Mouse (Mus musculus): Measurements from ENCODE around the gene Zfp335. TPM values are rescaled to one million over a fixed set of nuclear protein-coding genes. Genes with fewer than 3 reads are reported as not detected.

Zfp335 gene
- polyA plus RNA-seq, 1 experiment from 2014 or later = 8.0 TPM

GRCm38 (mm10) chr2:164938146-164939091, 26.9 kb upstream of the Zfp335 start:
- 2% methylated on average over 39 of the region's 39 CpGs for WGBS
- Histone ChIP-seq H3K4me1 (ENCODE audit: control insufficient read depth, insufficient read depth, low read length) (peaks cover 6% of the 10 kb centered on the region), H3K4me2 (ENCODE audit: low read depth, low read length) (peak overlapping the region; percentile 45), H3K27ac (replicated peaks; ENCODE audit: low read depth, low read length) (no peak overlapping the region), H3K36me3 (replicated peaks; ENCODE audit: control insufficient read depth, insufficient read depth, low read depth, low read length) (no peaks in the 10 kb centered on the region), H3K9me3 (replicated peaks; ENCODE audit: control insufficient read depth, low read length) (no peaks in the 10 kb centered on the region), H3K27me3 (ENCODE audit: control insufficient read depth, insufficient read depth, low read length) (peaks cover 12% of the 10 kb centered on the region), H3K9ac (replicated peaks; ENCODE audit: low read length) (0 out of 2 replicates have a peak overlapping the region, but pooled peaks have one; percentile 7), H3K4me3 (ENCODE audit: low read depth, low read length) (peak overlapping the region; percentile 24)
- DNase-seq (ENCODE audit: low spot score) = peak; percentile 55
- ATAC-seq (replicated peaks; ENCODE audit: insufficient number of reproducible peaks, low FRiP score, low TSS enrichment, low read depth) = no peak; the same call in 1 of the 2 replicates

DNA sequence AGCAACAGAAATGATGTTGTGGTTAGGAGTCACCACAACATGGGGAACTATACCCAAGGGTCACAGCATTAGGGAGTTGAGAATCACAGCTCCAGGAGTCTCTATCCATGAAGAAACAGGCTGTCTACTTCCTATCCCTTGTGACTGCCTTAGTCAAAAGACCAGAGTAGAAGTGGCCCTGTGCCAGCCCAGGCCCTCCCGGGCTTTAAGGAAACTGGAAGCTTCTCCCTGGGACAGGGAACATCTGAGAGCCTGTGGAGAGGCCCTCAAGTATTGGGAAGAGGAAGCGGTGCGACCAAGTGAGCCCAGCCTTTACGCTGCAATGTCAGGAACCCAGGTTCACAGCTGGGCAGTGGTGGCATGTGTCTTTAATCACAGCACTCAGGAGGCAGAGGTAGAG, 24.4 kb upstream of the Zfp335 start:
- Histone ChIP-seq H3K4me3 (ENCODE audit: low read depth, low read length) (no peak overlapping the region), H3K36me3 (replicated peaks; ENCODE audit: control insufficient read depth, insufficient read depth, low read depth, low read length) (no peaks in the 10 kb centered on the region), H3K27me3 (ENCODE audit: control insufficient read depth, insufficient read depth, low read length) (peaks cover 12% of the 10 kb centered on the region), H3K27ac (replicated peaks; ENCODE audit: low read depth, low read length) (no peak overlapping the region), H3K9me3 (replicated peaks; ENCODE audit: control insufficient read depth, low read length) (no peaks in the 10 kb centered on the region), H3K4me2 (ENCODE audit: low read depth, low read length) (no peak overlapping the region), H3K9ac (replicated peaks; ENCODE audit: low read length) (no peak overlapping the region), H3K4me1 (ENCODE audit: control insufficient read depth, insufficient read depth, low read length) (peaks cover 6% of the 10 kb centered on the region)
- no peak for ATAC-seq (replicated peaks; ENCODE audit: insufficient number of reproducible peaks, low FRiP score, low TSS enrichment, low read depth)
- WGBS = 73% methylated on average over 4 of the region's 4 CpGs
- no peak for DNase-seq (ENCODE audit: low spot score)

GRCm38 (mm10) chr2:164933534-164933933, 22.0 kb upstream of the Zfp335 start:
- DNase-seq (ENCODE audit: low spot score) = no peak
- Histone ChIP-seq H3K4me2 (ENCODE audit: low read depth, low read length) (no peak overlapping the region), H3K9me3 (replicated peaks; ENCODE audit: control insufficient read depth, low read length) (no peaks in the 10 kb centered on the region), H3K4me3 (ENCODE audit: low read depth, low read length) (no peak overlapping the region), H3K36me3 (replicated peaks; ENCODE audit: control insufficient read depth, insufficient read depth, low read depth, low read length) (no peaks in the 10 kb centered on the region), H3K27me3 (ENCODE audit: control insufficient read depth, insufficient read depth, low read length) (peaks cover 6% of the 10 kb centered on the region), H3K27ac (replicated peaks; ENCODE audit: low read depth, low read length) (no peak overlapping the region), H3K9ac (replicated peaks; ENCODE audit: low read length) (no peak overlapping the region), H3K4me1 (ENCODE audit: control insufficient read depth, insufficient read depth, low read length) (peaks cover 3% of the 10 kb centered on the region)
- no peak for ATAC-seq (replicated peaks; ENCODE audit: insufficient number of reproducible peaks, low FRiP score, low TSS enrichment, low read depth)
- WGBS = 47% methylated on average over 10 of the region's 10 CpGs

DNA sequence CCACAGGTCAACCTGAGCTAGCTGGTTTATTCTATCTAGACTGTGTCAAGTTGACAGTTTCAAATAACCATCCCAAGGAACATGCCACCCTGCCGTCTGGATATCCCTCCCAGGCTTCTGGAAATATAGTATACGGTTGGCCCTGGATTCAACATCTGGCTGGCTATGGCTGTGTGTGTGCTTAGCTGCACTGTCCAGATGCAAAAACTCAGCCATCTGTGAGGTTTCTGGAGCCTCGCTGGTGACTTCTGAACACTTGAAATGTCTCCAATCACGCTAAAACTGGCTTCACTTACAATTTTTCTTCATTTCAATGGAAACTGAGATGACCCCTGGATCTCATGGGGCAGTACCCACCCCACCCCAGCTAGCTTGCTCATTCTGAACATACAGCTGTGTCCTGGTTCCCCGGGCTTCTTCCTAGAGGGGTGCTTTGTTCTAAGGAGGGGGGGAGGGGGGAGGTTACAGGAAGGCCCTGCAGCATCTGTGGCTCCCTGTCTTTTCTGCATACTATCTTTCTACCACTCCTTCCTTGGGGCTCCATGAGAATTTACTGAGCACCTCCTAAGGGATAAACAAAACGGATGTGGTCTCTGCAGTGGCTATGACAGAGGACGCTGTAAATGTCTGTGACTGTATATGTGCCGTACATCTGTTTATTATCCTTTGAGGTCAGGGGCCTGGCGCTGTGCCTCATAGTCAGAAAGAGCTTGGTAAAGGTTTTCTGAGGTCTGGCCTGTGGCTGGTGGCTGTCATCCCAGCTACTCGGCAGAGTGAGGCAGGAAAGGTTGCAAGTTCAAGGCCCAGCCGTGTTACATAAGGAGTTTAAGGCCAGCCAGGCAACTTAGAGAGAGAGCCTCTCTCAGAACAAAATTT, 19.4 kb upstream of the Zfp335 start:
- DNase-seq (ENCODE audit: low spot score) (peak; percentile 27), ATAC-seq (replicated peaks; ENCODE audit: insufficient number of reproducible peaks, low FRiP score, low TSS enrichment, low read depth) (no peak)
- no peaks in the 10 kb centered on the region for H3K9me3 ChIP-seq (replicated peaks; ENCODE audit: control insufficient read depth, low read length)
- no peak overlapping the region for H3K27ac ChIP-seq (replicated peaks; ENCODE audit: low read depth, low read length)
- 51% methylated on average over 11 of the region's 11 CpGs for WGBS
- H3K4me3 ChIP-seq (ENCODE audit: low read depth, low read length) = no peak overlapping the region
- no peaks in the 10 kb centered on the region for H3K36me3 ChIP-seq (replicated peaks; ENCODE audit: control insufficient read depth, insufficient read depth, low read depth, low read length)
- H3K4me2 ChIP-seq (ENCODE audit: low read depth, low read length) = no peak overlapping the region
- no peaks in the 10 kb centered on the region; the same call in none of the 2 replicates for H3K27me3 ChIP-seq (ENCODE audit: control insufficient read depth, insufficient read depth, low read length)
- no peak overlapping the region; the same call in 1 of the 2 replicates for H3K9ac ChIP-seq (replicated peaks; ENCODE audit: low read length)
- no peaks in the 10 kb centered on the region for H3K4me1 ChIP-seq (ENCODE audit: control insufficient read depth, insufficient read depth, low read length)

- peak; percentile 76 for DNase-seq (ENCODE audit: low spot score)
- ATAC-seq (replicated peaks; ENCODE audit: insufficient number of reproducible peaks, low FRiP score, low TSS enrichment, low read depth) = peak; percentile 45; the same call in 1 of the 2 replicates
- 35% methylated on average over 11 of the region's 11 CpGs for WGBS
These were observed 12.7 kb upstream of the Zfp335 start for GRCm38 (mm10) chr2:164924100-164924857.

GRCm38 (mm10) chr2:164923291-164923690, 11.7 kb upstream of the Zfp335 start:
- Histone ChIP-seq H3K27me3 (ENCODE audit: control insufficient read depth, insufficient read depth, low read length) (no peaks in the 10 kb centered on the region), H3K4me2 (ENCODE audit: low read depth, low read length) (no peak overlapping the region), H3K4me3 (ENCODE audit: low read depth, low read length) (no peak overlapping the region), H3K27ac (replicated peaks; ENCODE audit: low read depth, low read length) (no peak overlapping the region), H3K36me3 (replicated peaks; ENCODE audit: control insufficient read depth, insufficient read depth, low read depth, low read length) (no peaks in the 10 kb centered on the region), H3K9ac (replicated peaks; ENCODE audit: low read length) (no peak overlapping the region), H3K4me1 (ENCODE audit: control insufficient read depth, insufficient read depth, low read length) (no peaks in the 10 kb centered on the region), H3K9me3 (replicated peaks; ENCODE audit: control insufficient read depth, low read length) (no peaks in the 10 kb centered on the region)
- DNase-seq (ENCODE audit: low spot score) (no peak), ATAC-seq (replicated peaks; ENCODE audit: insufficient number of reproducible peaks, low FRiP score, low TSS enrichment, low read depth) (no peak)
- 61% methylated on average over 4 of the region's 4 CpGs for WGBS

More at GRCm38 (mm10) chr2:164924100-164924857, 12.7 kb upstream of the Zfp335 start:
- Histone ChIP-seq H3K27me3 (ENCODE audit: control insufficient read depth, insufficient read depth, low read length) (no peaks in the 10 kb centered on the region), H3K4me1 (ENCODE audit: control insufficient read depth, insufficient read depth, low read length) (no peaks in the 10 kb centered on the region), H3K9me3 (replicated peaks; ENCODE audit: control insufficient read depth, low read length) (no peaks in the 10 kb centered on the region), H3K4me2 (ENCODE audit: low read depth, low read length) (no peak overlapping the region), H3K4me3 (ENCODE audit: low read depth, low read length) (no peak overlapping the region), H3K36me3 (replicated peaks; ENCODE audit: control insufficient read depth, insufficient read depth, low read depth, low read length) (no peaks in the 10 kb centered on the region), H3K9ac (replicated peaks; ENCODE audit: low read length) (no peak overlapping the region), H3K27ac (replicated peaks; ENCODE audit: low read depth, low read length) (no peak overlapping the region)

DNA sequence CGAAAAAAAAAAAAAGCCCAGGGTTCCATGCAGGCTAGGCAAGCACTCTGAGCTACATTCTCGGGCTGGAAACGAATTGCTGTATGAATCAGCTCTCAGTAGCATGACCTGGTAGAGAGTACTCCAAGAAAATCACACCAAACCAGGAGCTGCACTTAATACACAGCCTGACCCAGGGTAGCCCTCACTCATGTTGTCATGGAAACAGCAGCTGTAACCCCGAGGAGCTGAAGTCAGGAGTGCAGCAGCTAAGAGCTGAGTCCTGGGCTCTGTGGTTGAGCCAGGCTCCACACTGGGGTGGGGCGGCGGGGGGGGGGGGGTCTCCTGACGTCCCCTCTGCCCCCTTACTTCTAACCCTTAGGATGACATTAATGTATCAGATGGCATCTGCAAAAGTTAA, 10.4 kb upstream of the Zfp335 start:
- ATAC-seq (replicated peaks; ENCODE audit: insufficient number of reproducible peaks, low FRiP score, low TSS enrichment, low read depth) (no peak), DNase-seq (ENCODE audit: low spot score) (no peak)
- Histone ChIP-seq H3K36me3 (replicated peaks; ENCODE audit: control insufficient read depth, insufficient read depth, low read depth, low read length) (no peaks in the 10 kb centered on the region), H3K27ac (replicated peaks; ENCODE audit: low read depth, low read length) (no peak overlapping the region), H3K4me2 (ENCODE audit: low read depth, low read length) (no peak overlapping the region), H3K9me3 (replicated peaks; ENCODE audit: control insufficient read depth, low read length) (no peaks in the 10 kb centered on the region), H3K4me1 (ENCODE audit: control insufficient read depth, insufficient read depth, low read length) (no peaks in the 10 kb centered on the region), H3K4me3 (ENCODE audit: low read depth, low read length) (no peak overlapping the region), H3K27me3 (ENCODE audit: control insufficient read depth, insufficient read depth, low read length) (no peaks in the 10 kb centered on the region), H3K9ac (replicated peaks; ENCODE audit: low read length) (no peak overlapping the region)
- WGBS = 63% methylated on average over 6 of the region's 7 CpGs
